Mouse (Mus musculus) CH12.LX (cell line): ENCODE measurements around the gene Ilf2. TPM values are rescaled to one million over a fixed set of nuclear protein-coding genes. Genes with fewer than 3 reads are reported as not detected.
A peak's percentile ranks its signal among the peaks of the same experiment; 100 is the strongest.

ENCODE experiments used
- DNase-seq: peaks from one replicate; pipeline ENCODE4 v3.0.0-alpha.2; 2013; ENCODE audit errors: extremely low read depth
- H3K27ac ChIP-seq: 2 replicates; pipeline ENCODE4 v1.5.1; 2012; ENCODE audit warnings: low read depth, mild to moderate bottlenecking, control low read depth, moderate library complexity; ENCODE audit not compliant: insufficient read depth
- H3K27me3 ChIP-seq: replicated peaks from 2 replicates; pipeline ENCODE3; 2012; ENCODE audit warnings: inconsistent platforms
- H3K36me3 ChIP-seq, 2 experiments: replicated peaks in 1 of 2; 2 replicates each; pipeline versions ENCODE3 to v1.6.1; 2012; ENCODE audit warnings: inconsistent platforms in 1 of 2, low read length in 1 of 2, mild to moderate bottlenecking in 1 of 2, mixed read lengths in 1 of 2, moderate library complexity in 1 of 2; ENCODE audit not compliant: control insufficient read depth in 1 of 2, insufficient read depth in 1 of 2
- H3K4me1 ChIP-seq, 2 experiments: 2 replicates each; pipeline ENCODE4 v1.6.1; 2012; ENCODE audit warnings: inconsistent platforms in 1 of 2, moderate library complexity in 1 of 2; ENCODE audit not compliant: insufficient read depth in 2 of 2, control insufficient read depth in 1 of 2
- H3K4me2 ChIP-seq: 2 replicates; pipeline ENCODE4 v1.6.1; 2012; ENCODE audit warnings: low read depth, mild to moderate bottlenecking, control low read depth; ENCODE audit not compliant: poor library complexity, insufficient read depth, severe bottlenecking
- H3K4me3 ChIP-seq, 3 experiments: fragments of 150-350 bp in 1 of 3; sonication (generic) in 1 of 3; replicated peaks in 1 of 3; 2 replicates each; pipeline versions ENCODE3 to v1.5.1; 2011 to 2012; ENCODE audit warnings: low read depth in 2 of 3, low read length in 2 of 3, mild to moderate bottlenecking in 2 of 3, moderate library complexity in 2 of 3, control low read depth in 1 of 3, improper control_type of control experiment in 1 of 3, inconsistent platforms in 1 of 3, mixed read lengths in 1 of 3; ENCODE audit not compliant: poor library complexity in 1 of 3
- H3K79me2 ChIP-seq: replicated peaks from 2 replicates; pipeline ENCODE4 v1.6.1; 2012; ENCODE audit warnings: mild to moderate bottlenecking, moderate library complexity; ENCODE audit not compliant: control insufficient read depth, poor library complexity, insufficient read depth, severe bottlenecking; ENCODE audit errors: extremely low read depth
- H3K9ac ChIP-seq: 2 replicates; pipeline ENCODE4 v1.6.1; 2012; ENCODE audit warnings: low read depth, mild to moderate bottlenecking, control low read depth, moderate library complexity; ENCODE audit not compliant: insufficient read depth
- H3K9me3 ChIP-seq: replicated peaks from 2 replicates; pipeline ENCODE3; 2012; ENCODE audit warnings: low read length, inconsistent platforms, mixed read lengths
- ELF1 ChIP-seq: IDR thresholded peaks from 2 replicates; pipeline ENCODE4 v1.6.1; 2014; ENCODE audit warnings: low read depth, mild to moderate bottlenecking, inconsistent platforms, low read length, improper control_type of control experiment
- ETS1 ChIP-seq: conservative IDR thresholded peaks from 2 replicates; pipeline ENCODE4 v1.6.1; 2012; ENCODE audit warnings: low read depth, mild to moderate bottlenecking, inconsistent platforms, low read length, improper control_type of control experiment, moderate library complexity
- JUN ChIP-seq: IDR thresholded peaks from 2 replicates; pipeline ENCODE4 v1.6.1; 2011; ENCODE audit warnings: low read depth, mild to moderate bottlenecking, low read length, improper control_type of control experiment, moderate library complexity; ENCODE audit not compliant: insufficient read depth
- JUND ChIP-seq: conservative IDR thresholded peaks from 2 replicates; pipeline ENCODE4 v1.6.1; 2011; ENCODE audit warnings: low read depth, low read length, improper control_type of control experiment
- MAFK ChIP-seq: IDR thresholded peaks from 2 replicates; pipeline ENCODE4 v1.6.1; 2011; ENCODE audit warnings: low read length, improper control_type of control experiment; ENCODE audit not compliant: insufficient replicate concordance
- MAZ ChIP-seq: IDR thresholded peaks from 2 replicates; pipeline ENCODE4 v1.6.1; 2012; ENCODE audit warnings: low read depth, mild to moderate bottlenecking, inconsistent platforms, low read length, improper control_type of control experiment, moderate library complexity
- MEF2A ChIP-seq: IDR thresholded peaks from 2 replicates; pipeline ENCODE4 v1.6.1; 2014; ENCODE audit warnings: low read depth, mild to moderate bottlenecking, inconsistent platforms, low read length, improper control_type of control experiment, borderline replicate concordance
- POLR2A ChIP-seq: IDR thresholded peaks from 2 replicates; pipeline ENCODE4 v1.6.1; 2011; ENCODE audit warnings: low read depth, mild to moderate bottlenecking, improper control_type of control experiment, low read length
- RAD21 ChIP-seq: IDR thresholded peaks from 2 replicates; pipeline ENCODE4 v1.6.1; 2011; ENCODE audit warnings: low read depth, mild to moderate bottlenecking, low read length, improper control_type of control experiment, moderate library complexity
- SMC3 ChIP-seq: IDR thresholded peaks from 2 replicates; pipeline ENCODE4 v1.6.1; 2011; ENCODE audit warnings: low read depth, low read length, improper control_type of control experiment
- TBP ChIP-seq: conservative IDR thresholded peaks from 2 replicates; pipeline ENCODE4 v1.6.1; 2011; ENCODE audit warnings: low read depth, low read length, improper control_type of control experiment
- UBTF ChIP-seq: IDR thresholded peaks from 2 replicates; pipeline ENCODE4 v1.6.1; 2012; ENCODE audit warnings: low read depth, mild to moderate bottlenecking, inconsistent platforms, low read length, improper control_type of control experiment, moderate library complexity
- USF1 ChIP-seq: IDR thresholded peaks from 2 replicates; pipeline ENCODE4 v1.6.1; 2014; ENCODE audit warnings: low read depth, mild to moderate bottlenecking, inconsistent platforms, low read length, improper control_type of control experiment
- ZC3H11A ChIP-seq: IDR thresholded peaks from 2 replicates; pipeline ENCODE4 v1.6.1; 2012; ENCODE audit warnings: low read depth, mild to moderate bottlenecking, inconsistent platforms, low read length, improper control_type of control experiment
- ZNF384 ChIP-seq: IDR thresholded peaks from 2 replicates; pipeline ENCODE4 v1.6.1; 2012; ENCODE audit warnings: low read depth, low read length, improper control_type of control experiment, inconsistent platforms
- dilution Hi-C: fragments of 300-500 bp; cut with MboI; formaldehyde crosslinking; loops from 2 replicates; pipeline ENCODE4 v1.14.3; 2020; ENCODE audit warnings: low sequenced_read_pairs; ENCODE audit not compliant: extremely low pct_unique_long_range_greater_than_20kb, extremely low pct_ligation_motif_present
- in situ Hi-C: fragments of 300-500 bp; cut with MboI; formaldehyde crosslinking; loops from 3 replicates; pipeline ENCODE4 v1.14.3; 2019; ENCODE audit warnings: low sequenced_read_pairs, low pct_ligation_motif_present, low pct_unique_long_range_greater_than_20kb, mixed read lengths
- polyA plus RNA-seq: library from polyadenylated mRNA; unstranded; fragments of >175 nt; gene quantifications from 2 replicates; pipeline ENCODE4 v1.2.1, GENCODE M21; 2012; ENCODE audit warnings: low read depth; ENCODE audit not compliant: insufficient read length
- total RNA-seq, 2 experiments: library from RNA; depleted of rRNA; stranded (reverse); fragments of 300-350 nt in 1 of 2; fragments of >200 nt in 1 of 2; gene quantifications; 2 replicates each; pipeline ENCODE4 v1.2.3; 2012 to 2014

Gene Ilf2
- total and polyA plus RNA-seq, 3 experiments = 120 to 197 (median 182) TPM

- peak; percentile 23 for DNase-seq
- peaks cover 15% of the 10 kb centered on the region for H3K79me2 ChIP-seq
- peaks cover 8 to 67% of the 10 kb centered on the region in 2 experiments for H3K4me1 ChIP-seq
- H3K4me2 ChIP-seq = no peak overlapping the region
- in situ Hi-C loops = no loop called here
- TF ChIP-seq ELF1 (no peak), MAZ (0 out of 2 replicates have a peak, but pooled peaks have one; percentile 54)
- no peak overlapping the region for H3K4me3 ChIP-seq
- peaks cover 12 to 43% of the 10 kb centered on the region in 2 experiments for H3K36me3 ChIP-seq
- H3K9me3 ChIP-seq = no peaks in the 10 kb centered on the region
- dilution Hi-C loops = no loop called here
- no peaks in the 10 kb centered on the region for H3K27me3 ChIP-seq
- no peak overlapping the region for H3K27ac ChIP-seq
- no peak overlapping the region for H3K9ac ChIP-seq
These were observed 48.4 kb upstream of the Ilf2 start for GRCm38 (mm10) chr3:90427574-90427973.

GRCm38 (mm10) chr3:90428186-90428585 is 47.7 kb upstream of the Ilf2 start:
- peak overlapping the region; percentile 8; the same call in 1 of the 2 replicates for H3K4me2 ChIP-seq

GRCm38 (mm10) chr3:90429576-90429975 is 46.4 kb upstream of the Ilf2 start:
- Histone ChIP-seq H3K4me3 (no peak overlapping the region), H3K9ac (no peak overlapping the region), H3K4me2 (no peak overlapping the region), H3K36me3 (peaks cover 0 to 25% of the 10 kb centered on the region in 2 experiments), H3K27me3 (no peaks in the 10 kb centered on the region), H3K27ac (no peak overlapping the region), H3K4me1 (peaks cover 8 to 70% of the 10 kb centered on the region in 2 experiments), H3K79me2 (peaks cover 20% of the 10 kb centered on the region)
- no peak for DNase-seq
- in situ Hi-C loops = no loop called here
- TF ChIP-seq POLR2A (no peak), SMC3 (no peak), RAD21 (no peak), UBTF (no peak), JUN (no peak)
- TF ChIP-seq, all 38 proteins: peak for 0
- dilution Hi-C loops = no loop called here
- no peaks in the 10 kb centered on the region for H3K9me3 ChIP-seq

More at GRCm38 (mm10) chr3:90428186-90428585, 47.7 kb upstream of the Ilf2 start:
- no peaks in the 10 kb centered on the region for H3K27me3 ChIP-seq
- no peak overlapping the region for H3K27ac ChIP-seq
- no peak for TF ChIP-seq ETS1
- no peak for TF ChIP-seq MAZ
- no peak for TF ChIP-seq ZC3H11A
- no peak for TF ChIP-seq USF1
- TF ChIP-seq JUN = no peak
- no peak for TF ChIP-seq ZNF384
- TF ChIP-seq MEF2A = no peak
- no peak for TF ChIP-seq TBP
- no peak for TF ChIP-seq JUND
- TF ChIP-seq MAFK = no peak
- TF ChIP-seq POLR2A = no peak
- dilution Hi-C loops = no loop called here
- DNase-seq = peak; percentile 49
- no peak overlapping the region for H3K4me3 ChIP-seq
- H3K9me3 ChIP-seq = no peaks in the 10 kb centered on the region
- H3K4me1 ChIP-seq = peaks cover 8 to 67% of the 10 kb centered on the region in 2 experiments
- H3K9ac ChIP-seq = no peak overlapping the region
- in situ Hi-C loops = no loop called here
- peaks cover 20% of the 10 kb centered on the region for H3K79me2 ChIP-seq
- H3K36me3 ChIP-seq = peaks cover 8 to 37% of the 10 kb centered on the region in 2 experiments
